Mouse (Mus musculus): ENCODE measurements around the gene Pde1b.

The Pde1b gene

GRCm38 (mm10) chr15:103503660-103504059, 826 bp downstream of the Pde1b start:
- no peak for DNase-seq (ENCODE audit: low read depth, low spot score)

DNA sequence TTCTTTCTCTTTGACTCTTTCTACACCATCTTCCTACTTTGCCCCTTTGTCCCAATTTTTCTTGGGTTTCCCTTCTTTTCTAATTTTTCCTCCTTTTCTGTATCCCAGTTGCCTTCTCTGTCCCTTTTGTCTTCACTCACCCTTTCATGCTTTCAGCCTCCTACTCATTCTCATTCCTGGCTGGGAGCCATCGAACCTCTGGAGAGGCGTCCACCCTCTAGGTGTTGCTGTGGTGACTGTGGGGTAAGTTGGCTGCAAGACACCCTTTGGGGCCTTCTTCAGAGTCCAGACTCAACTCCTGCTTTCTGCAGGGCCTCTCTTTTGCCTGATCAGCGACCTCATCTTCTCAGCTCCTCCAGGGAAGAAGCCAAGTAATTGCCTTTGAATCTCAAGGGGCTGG, 6.5 kb downstream of the Pde1b start:
- no peak for DNase-seq (ENCODE audit: low read depth, low spot score)

DNA sequence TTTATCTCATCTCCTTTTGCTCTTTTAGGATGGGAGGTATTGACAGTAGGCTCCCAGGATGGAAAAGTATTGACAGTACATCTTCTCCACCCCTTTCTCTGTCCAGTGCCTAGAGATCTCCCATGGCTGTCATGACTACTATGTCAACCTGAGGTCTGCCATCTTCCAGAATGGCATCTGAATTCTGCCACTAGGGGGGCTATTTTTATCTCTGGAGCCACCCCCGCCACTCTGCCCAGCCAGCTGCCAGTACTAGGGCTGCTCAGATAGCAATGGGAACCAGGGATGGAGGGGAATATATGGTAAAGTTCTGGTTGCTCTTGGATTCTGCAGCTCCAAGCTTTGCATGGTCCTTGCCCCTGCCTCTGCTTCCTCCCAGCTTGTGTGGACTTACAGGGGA, 8.8 kb downstream of the Pde1b start:
- no peak for DNase-seq (ENCODE audit: low read depth, low spot score)

- DNase-seq (ENCODE audit: low read depth, low spot score): no peak
These were observed 10.8 kb downstream of the Pde1b start for GRCm38 (mm10) chr15:103513621-103514031.

GRCm38 (mm10) chr15:103514119-103514518, 11.3 kb downstream of the Pde1b start:
- peak; percentile 91 for DNase-seq (ENCODE audit: low read depth, low spot score)

DNA sequence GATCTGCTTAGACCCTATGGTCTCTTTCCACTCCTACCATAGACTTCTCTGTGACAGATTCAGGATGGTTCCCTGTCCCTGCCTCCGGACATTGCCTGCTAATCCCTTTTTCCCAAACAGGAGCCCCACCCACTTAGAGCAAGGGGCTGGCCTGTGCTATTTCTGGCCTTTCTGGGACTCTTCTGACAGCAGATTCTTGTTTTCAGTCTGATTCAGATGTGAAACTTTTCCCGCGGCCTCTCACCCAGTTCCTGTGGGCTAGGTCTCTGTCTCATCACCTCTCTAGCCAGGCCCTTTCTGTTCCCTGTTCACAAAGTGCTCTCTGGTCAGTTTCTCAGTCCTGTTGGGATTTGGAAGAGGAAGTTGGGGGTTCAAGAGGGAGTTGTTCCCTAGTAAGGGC, 12.1 kb downstream of the Pde1b start:
- DNase-seq (ENCODE audit: low read depth, low spot score): no peak

DNA sequence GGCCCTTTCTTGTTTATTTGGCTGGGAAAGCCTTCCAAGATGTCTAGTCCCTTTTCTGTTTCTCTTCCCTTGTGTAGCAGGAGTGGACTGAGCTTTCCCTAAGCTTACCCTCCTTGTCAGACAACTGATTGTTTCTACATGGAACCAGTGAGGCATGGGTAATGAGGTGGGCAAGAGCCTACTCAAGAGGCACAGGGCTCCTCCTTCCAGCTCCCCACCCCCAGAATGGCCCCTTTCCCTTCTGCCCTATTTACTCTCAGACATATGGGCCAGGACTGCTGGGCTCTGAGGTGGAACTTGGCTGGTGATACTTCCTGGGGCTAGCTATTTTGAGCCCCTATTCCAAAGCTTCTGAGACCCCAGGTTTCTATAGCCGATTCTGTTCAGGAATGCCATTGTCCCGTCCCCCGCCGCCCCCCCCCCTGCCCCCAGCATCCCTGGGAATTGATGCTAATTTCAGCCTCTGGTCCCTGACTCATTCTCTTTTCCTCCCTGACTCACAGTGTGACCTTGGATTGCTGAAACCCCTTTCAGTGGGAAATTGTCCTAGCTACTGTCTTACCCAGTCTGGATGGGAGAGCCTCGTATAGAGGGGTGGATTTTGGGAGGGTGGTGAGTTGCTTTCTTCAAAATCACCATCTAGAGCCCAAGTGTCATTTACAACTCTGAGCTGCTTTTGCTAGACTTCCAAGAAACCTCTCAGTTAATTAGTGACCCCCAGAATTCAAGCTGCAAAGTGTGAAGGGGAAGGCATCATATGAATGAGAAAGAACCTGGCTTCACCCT, 16.0 kb downstream of the Pde1b start:
- peak; percentile 63 for DNase-seq (ENCODE audit: low read depth, low spot score)

GRCm38 (mm10) chr15:103519386-103520378, 16.8 kb downstream of the Pde1b start:
- no peak for DNase-seq (ENCODE audit: low read depth, low spot score)

DNA sequence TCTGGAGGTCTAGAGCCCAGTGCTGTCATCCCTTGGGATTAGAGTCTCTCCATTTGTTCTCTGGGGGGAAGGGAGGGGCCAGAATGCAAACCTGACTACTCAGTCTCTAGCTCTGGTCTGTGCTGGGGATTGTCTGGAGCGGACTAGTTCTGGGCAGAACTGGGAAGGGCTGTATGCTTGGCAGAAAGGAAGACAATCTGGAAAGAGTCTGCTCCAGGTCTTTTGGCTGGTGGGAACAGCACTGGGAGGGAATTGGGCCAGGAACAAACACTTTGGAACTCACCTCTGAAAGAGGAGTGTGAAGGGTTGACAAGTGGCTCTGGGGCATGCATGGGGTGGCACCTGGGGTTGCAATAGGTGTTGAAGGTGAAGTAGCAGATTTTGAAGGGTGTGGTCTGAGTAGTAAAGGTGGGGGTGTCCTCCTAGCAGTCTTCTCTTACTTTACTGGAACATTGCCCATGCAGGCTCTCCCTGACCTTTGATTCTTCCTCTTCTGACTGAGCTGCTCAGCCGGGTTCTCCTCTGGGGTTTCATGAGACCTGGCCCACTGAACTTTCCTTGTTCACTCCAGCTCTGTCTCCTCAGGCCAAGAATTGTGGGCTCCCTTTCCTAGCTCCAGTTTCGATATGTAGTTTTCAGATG, 19.7 kb downstream of the Pde1b start:
- no peak for DNase-seq (ENCODE audit: low read depth, low spot score)

- no peak for DNase-seq (ENCODE audit: low read depth, low spot score)
These were observed 20.3 kb downstream of the Pde1b start for GRCm38 (mm10) chr15:103523156-103523555.

- DNase-seq (ENCODE audit: low read depth, low spot score): no peak
These were observed 27.5 kb downstream of the Pde1b start for GRCm38 (mm10) chr15:103530372-103530771.

- DNase-seq (ENCODE audit: low read depth, low spot score): no peak
These were observed 31.3 kb downstream of the Pde1b start for GRCm38 (mm10) chr15:103534054-103534620.

- no peak for DNase-seq (ENCODE audit: low read depth, low spot score)
These were observed 32.2 kb downstream of the Pde1b start for GRCm38 (mm10) chr15:103535030-103535429.

- DNase-seq (ENCODE audit: low read depth, low spot score): no peak
These were observed 33.0 kb downstream of the Pde1b start for GRCm38 (mm10) chr15:103535786-103536185.

DNA sequence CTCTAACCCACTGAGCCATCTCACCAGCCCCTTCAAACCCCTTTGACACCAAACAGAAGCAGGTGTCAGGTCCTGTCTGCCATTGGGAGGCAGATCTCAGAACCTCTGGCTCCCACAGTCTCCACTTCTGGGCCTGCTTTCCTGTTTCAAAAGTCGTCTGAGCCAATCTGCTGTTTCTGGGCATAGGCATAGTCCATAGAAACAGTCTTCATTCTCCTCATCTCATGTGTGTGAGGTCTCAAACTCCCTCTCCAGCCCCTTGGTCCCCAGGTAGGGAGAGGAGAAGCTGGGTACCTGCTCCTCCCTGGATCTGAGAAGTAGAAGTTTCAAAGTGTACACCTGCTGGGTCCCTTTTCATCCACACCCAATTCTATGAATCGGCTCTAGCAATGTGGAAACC, 33.6 kb downstream of the Pde1b start:
- DNase-seq (ENCODE audit: low read depth, low spot score): no peak

GRCm38 (mm10) chr15:103537011-103537821, 34.4 kb downstream of the Pde1b start:
- no peak for DNase-seq (ENCODE audit: low read depth, low spot score)

- no peak for DNase-seq (ENCODE audit: low read depth, low spot score)
These were observed 35.0 kb downstream of the Pde1b start, which contains the start of gene Ppp1r1a for GRCm38 (mm10) chr15:103537822-103538213. TSS of gene Ppp1r1a (minus strand) at chr15:103538003.

DNA sequence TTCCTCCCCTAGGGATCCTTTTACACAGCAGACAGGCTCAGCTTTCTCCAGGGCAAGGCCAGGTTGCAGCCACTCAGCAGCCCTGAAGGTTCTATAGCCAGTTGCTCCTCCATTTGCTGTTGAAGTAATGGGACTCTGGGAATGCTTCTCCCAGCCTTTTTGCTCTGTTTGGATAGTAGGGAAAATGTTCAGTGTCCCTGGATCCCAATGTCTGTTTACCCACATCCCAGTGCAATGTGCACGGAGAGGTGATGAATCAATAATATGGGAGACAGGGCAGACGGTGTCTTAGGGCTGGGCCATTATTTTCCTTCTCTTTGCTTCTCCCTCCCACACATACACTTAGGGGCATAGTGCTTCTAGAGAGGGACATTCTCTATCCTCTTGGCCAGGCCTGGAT, 36.4 kb downstream of the Pde1b start:
- DNase-seq (ENCODE audit: low read depth, low spot score): no peak

DNA sequence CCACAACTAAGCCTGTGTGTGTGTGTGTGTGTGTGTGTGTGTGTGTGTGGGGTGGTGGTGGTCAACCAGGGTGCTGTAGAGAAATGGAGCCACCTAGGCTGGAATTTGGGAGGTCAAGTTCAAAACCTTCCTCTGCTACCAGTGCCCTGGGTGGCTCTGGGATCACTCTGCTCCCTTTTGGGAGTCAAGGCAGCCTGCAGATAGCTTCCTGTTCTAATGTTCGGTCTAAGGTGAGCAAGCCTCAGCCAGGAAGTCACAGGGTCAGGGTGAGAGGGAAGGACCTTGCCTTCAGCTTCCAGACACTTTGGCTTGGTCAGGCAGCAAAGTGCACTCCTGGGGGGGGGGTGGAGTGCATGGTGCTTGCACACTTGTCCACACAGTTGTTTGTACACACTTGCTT, 37.8 kb downstream of the Pde1b start:
- DNase-seq (ENCODE audit: low read depth, low spot score): no peak

- DNase-seq (ENCODE audit: low read depth, low spot score): no peak
These were observed 39.7 kb downstream of the Pde1b start for GRCm38 (mm10) chr15:103542526-103542925.

DNA sequence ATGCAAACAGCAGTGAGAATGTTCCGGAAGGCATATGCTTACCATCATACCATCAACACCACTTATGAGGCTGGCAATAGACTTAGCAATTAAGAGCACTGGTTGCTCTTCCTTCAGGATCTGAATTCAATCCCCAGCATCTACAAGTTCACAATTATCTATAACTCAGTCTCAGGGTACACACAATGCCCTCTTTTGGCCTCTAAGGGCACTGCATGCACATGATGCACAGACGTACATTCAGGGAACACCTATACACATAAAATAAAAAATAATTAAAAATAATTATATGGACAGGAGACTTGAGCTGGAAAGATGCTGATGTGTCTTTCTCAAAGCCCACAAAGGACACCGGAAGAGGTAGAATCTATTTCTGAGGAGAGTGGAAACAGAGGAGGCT, 45.1 kb downstream of the Pde1b start:
- no peak for DNase-seq (ENCODE audit: low read depth, low spot score)

Data from brain, embryonic 18.5 days (tissue).